Comparison of ENCODE assay signal across 8 mouse cellular contexts in the genomic region with DNA sequence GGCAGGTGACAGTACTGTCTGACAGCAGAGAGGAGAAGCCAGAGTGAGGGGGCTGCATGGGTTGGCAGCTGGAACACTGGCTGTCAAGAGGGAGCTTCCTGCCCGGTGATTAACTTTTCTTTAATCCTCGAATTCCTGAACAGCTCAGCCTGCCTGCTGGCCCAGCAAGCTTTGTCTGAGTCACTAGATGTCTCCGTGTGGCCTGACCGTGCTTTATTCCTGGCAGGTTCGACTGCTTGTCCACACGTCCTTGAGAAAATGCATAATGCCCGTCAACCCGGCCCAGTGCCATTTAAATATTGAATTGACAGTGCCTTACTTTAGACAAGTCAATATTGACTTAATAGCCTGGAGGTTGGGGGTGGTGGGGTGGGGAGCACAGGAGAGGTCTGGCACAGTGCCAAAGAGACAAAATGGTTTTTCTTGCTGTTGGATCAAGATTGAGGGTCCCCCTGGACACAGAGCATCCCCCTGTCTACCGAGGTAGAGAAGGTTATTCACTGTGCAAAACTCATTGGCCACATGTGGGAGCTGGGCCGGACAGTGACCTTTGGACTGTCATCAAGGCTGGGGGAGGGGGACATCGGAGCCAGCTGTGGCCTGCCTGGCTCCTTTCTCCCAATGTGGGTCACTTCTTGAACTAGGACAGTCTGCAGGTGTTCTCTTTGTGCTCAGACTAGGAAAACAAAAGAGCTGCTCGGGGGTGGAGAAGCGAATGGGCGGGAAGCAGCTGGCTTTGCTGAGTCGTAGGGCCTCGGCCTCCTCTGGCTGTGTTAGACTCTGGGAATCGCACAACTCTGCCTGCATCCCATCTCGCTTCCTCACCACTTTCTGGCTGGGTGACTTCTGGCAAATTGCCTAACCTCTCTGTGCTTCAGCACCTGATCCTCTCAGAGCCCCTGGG. TPM values are rescaled to one million over a fixed set of nuclear protein-coding genes. Genes with fewer than 3 reads are reported as not detected.
DNase-seq lines count a peak whose midpoint lies in the region; ATAC-seq and TF ChIP-seq lines count a peak whose summit lies in the region.

No protein-coding gene starts in this region.

- peak overlapping the region; percentile 14; the same call in 1 of the 2 replicates for H3K4me2 ChIP-seq in hindbrain, embryonic 15.5 days
- H3K4me2 ChIP-seq in liver, embryonic 13.5 days, result no peak overlapping the region

- H3K27me3 ChIP-seq in hindbrain, embryonic 15.5 days, result no peaks in the 10 kb centered on the region; the same call in 1 of the 2 replicates
- 0 out of 2 replicates have a peak, but pooled peaks cover 2% of the 10 kb centered on the region for H3K27me3 ChIP-seq in liver, embryonic 13.5 days
- H3K27me3 ChIP-seq in small intestine, adult 2 months (ENCODE audit: control insufficient read depth, insufficient read depth, low read length), result no peaks in the 10 kb centered on the region

- H3K4me1 ChIP-seq in hindbrain, embryonic 15.5 days (replicated peaks), result peaks cover 43% of the 10 kb centered on the region
- peaks cover 16% of the 10 kb centered on the region for H3K4me1 ChIP-seq in liver, embryonic 13.5 days (replicated peaks)
- peaks cover 30% of the 10 kb centered on the region for H3K4me1 ChIP-seq in small intestine, adult 2 months (ENCODE audit: control insufficient read depth, insufficient read depth, insufficient read length, low read length)

- H3K27ac ChIP-seq in hindbrain, embryonic 15.5 days (replicated peaks), result peak overlapping the region; percentile 26; the same call in 1 of the 2 replicates
- H3K27ac ChIP-seq in liver, embryonic 13.5 days, result peak overlapping the region; percentile 55
- H3K27ac ChIP-seq in small intestine, adult 2 months (ENCODE audit: insufficient read depth, low read depth, low read length), result peak overlapping the region; percentile 20; the same call in 1 of the 2 replicates

- TF ChIP-seq POLR2A in small intestine, adult 2 months (IDR thresholded peaks at IDR 0.05; ENCODE audit: low read depth, low read length), result no peak

- H3K9me3 ChIP-seq in hindbrain, embryonic 15.5 days, result no peaks in the 10 kb centered on the region
- no peaks in the 10 kb centered on the region for H3K9me3 ChIP-seq in liver, embryonic 13.5 days (replicated peaks)

- TF ChIP-seq CTCF in small intestine, adult 2 months (IDR thresholded peaks at IDR 0.05; ENCODE audit: extremely low read depth, insufficient read length, insufficient replicate concordance, low read depth, low read length), result no peak

- ATAC-seq in hindbrain, embryonic 15.5 days (ENCODE audit: low FRiP score, low read depth), result 0 out of 2 replicates have a peak, but pooled peaks have one; percentile 9
- no peak for ATAC-seq in liver, embryonic 13.5 days (ENCODE audit: low read depth)

- intact Hi-C loops in left cerebral cortex, postnatal 4 days (cut with DNase I), result no loop called here

- H3K36me3 ChIP-seq in hindbrain, embryonic 15.5 days, result no peaks in the 10 kb centered on the region
- no peaks in the 10 kb centered on the region for H3K36me3 ChIP-seq in liver, embryonic 13.5 days
- no peaks in the 10 kb centered on the region for H3K36me3 ChIP-seq in small intestine, adult 2 months (ENCODE audit: control insufficient read depth, insufficient read depth, low read length)

- no peak overlapping the region for H3K4me3 ChIP-seq in hindbrain, embryonic 15.5 days
- no peak overlapping the region for H3K4me3 ChIP-seq in liver, embryonic 13.5 days (replicated peaks)
- H3K4me3 ChIP-seq in small intestine, adult 2 months (ENCODE audit: low read depth, low read length), result no peak overlapping the region

- H3K9ac ChIP-seq in hindbrain, embryonic 15.5 days, result no peak overlapping the region
- no peak overlapping the region for H3K9ac ChIP-seq in liver, embryonic 13.5 days

- DNase-seq in left cerebral cortex, postnatal 4 days, result peak; percentile 72
- no peak for DNase-seq in left cerebral cortex, adult 8-10 months (ENCODE audit: low spot score in 2 of 2)
- peak; percentile 72 for DNase-seq in embryo, embryonic 10.5 days (ENCODE audit: low spot score)
- no peak for DNase-seq in liver, embryonic 13.5 days
- DNase-seq in right cerebral cortex, postnatal 25 days, result no peak
- DNase-seq in layer of hippocampus, adult 18-20 months (ENCODE audit: low spot score in 2 of 2), result no peak

- 3% methylated on average over 18 of the region's 18 CpGs for WGBS in hindbrain, embryonic 15.5 days
- 45% methylated on average over 18 of the region's 18 CpGs for WGBS in liver, embryonic 13.5 days (ENCODE audit: insufficient replicate concordance)
- 13% methylated on average over 18 of the region's 18 CpGs for WGBS in small intestine, adult 2 months

RNA-seq across cellular contexts. Expression of a gene that starts 30.3 kb away (rescaled TPM):
- 100 to 1,000 TPM; 132 to 140 TPM for total RNA-seq in left cerebral cortex, postnatal 4 days (2021)
- 100 to 1,000 TPM in 1 of 4 experiments, 10 to 100 TPM in 3; 94.6 to 101 (median 96.9) TPM for total RNA-seq in left cerebral cortex, adult 8-10 months (2022)
- polyA plus RNA-seq in hindbrain, embryonic 15.5 days (2015; fragmentation: Nextera tagmentation; extraction: Ambion mirVana), result 59.9 and 60.6 TPM in 2 replicates
- polyA plus RNA-seq in liver, embryonic 13.5 days (2015; fragmentation: Nextera tagmentation; extraction: Ambion mirVana), result 9.3 and 9.7 TPM in 2 replicates
- polyA plus RNA-seq in small intestine, adult 2 months (2012; rRNA removed), result 12.0 and 63.7 TPM in 2 replicates
- total RNA-seq in layer of hippocampus, adult 18-20 months (2021), result 10 to 100 TPM; 84.7 TPM

Comparison
In these comparisons a context has a peak if more than half of its experiments do, and no peak if none do; other contexts are left out.
1. DNase-seq: peak in left cerebral cortex, postnatal 4 days (single experiment) and embryo, embryonic 10.5 days (single experiment); none in left cerebral cortex, adult 8-10 months (0 of 2), liver, embryonic 13.5 days (single experiment), right cerebral cortex, postnatal 25 days (single experiment) and layer of hippocampus, adult 18-20 months (0 of 2).
2. Peak in every context shown above with its lines, with median percentiles within 50 percentile points of each other: H3K27ac ChIP-seq.